Mouse (Mus musculus): ENCODE results near the gene Nrd1. TPM values are rescaled to one million over a fixed set of nuclear protein-coding genes. Genes with fewer than 3 reads are reported as not detected.
A peak's percentile ranks its signal among the peaks of the same experiment; 100 is the strongest.

The Nrd1 gene
- polyA plus RNA-seq (2014; fragmentation: Nextera tagmentation; extraction: Ambion mirVana): 45.6 and 49.8 TPM in 2 replicates

DNA sequence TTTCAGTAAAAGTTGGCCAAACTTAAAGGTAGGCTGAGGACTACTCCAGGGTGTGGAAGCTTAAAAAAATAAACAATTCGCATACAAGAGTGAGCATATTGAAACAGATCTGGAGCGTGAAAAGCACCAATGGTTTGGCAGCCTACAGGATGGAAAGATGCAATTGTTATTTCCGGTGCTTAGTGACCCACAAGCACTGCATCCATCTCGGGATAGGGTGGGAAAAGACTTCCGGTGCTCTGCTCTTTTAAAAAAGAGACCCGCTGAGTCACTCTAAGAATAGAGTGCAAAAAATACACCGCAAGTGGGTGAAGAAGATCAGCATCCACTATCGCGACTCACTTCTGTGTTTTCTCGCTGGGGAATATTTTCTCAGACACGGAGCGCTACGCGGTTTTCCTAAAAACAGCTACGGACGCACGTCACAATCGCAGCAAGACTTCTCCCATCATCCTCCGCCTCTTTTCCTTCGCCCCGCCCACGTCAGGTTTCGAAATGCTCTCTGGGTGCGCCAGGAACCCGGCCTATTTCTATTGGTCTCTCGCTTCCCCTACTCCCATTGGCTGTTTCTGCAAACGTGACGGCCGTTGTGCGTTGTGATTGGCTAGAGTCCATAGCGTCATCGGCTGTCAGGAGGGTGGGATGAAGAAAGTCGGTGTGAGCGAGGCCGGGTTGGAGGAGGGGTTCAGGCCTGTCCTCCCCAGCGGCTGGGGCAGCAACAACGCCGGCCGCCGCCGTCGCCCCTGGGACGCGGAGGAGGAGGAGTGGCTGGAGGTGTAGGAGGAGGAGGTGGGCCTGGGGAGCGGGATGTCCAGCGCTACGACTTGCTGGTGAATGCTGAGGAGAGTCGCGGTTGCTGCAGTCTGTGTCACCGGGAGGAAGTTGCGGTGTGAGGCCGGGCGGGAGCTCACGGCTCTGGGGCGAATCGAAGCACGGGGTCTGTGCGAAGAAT lies at the start of gene Nrd1:
Gene Nrd1 (plus strand): TSS at position 657 of the 952 bp plus-strand sequence.
- H3K4me3 ChIP-seq (ENCODE audit: low read depth, low read length): peak within 1 kb of the TSS; percentile 82
- H3K27me3 ChIP-seq (replicated peaks; ENCODE audit: control insufficient read depth, insufficient read depth, low read length): 0 out of 2 replicates have a peak, but pooled peaks cover 3% of the 10 kb centered on the region
- no peaks in the 10 kb centered on the region for H3K9me3 ChIP-seq (replicated peaks; ENCODE audit: control insufficient read depth, low read length)
- DNase-seq (ENCODE audit: low spot score) (peak; percentile 99), ATAC-seq (peak; percentile 100)
- H3K4me2 ChIP-seq (ENCODE audit: low read length): peak within 1 kb of the TSS; percentile 80
- H3K36me3 ChIP-seq (ENCODE audit: control insufficient read depth, insufficient read depth, low read length): no peaks in the 10 kb centered on the region
- WGBS: under 1% methylated on average over 58 of the region's 58 CpGs
- H3K4me1 ChIP-seq (ENCODE audit: control insufficient read depth, insufficient read depth, low read length): peaks cover 15% of the 10 kb centered on the region
- H3K9ac ChIP-seq (ENCODE audit: low read length): peak within 1 kb of the TSS; percentile 91
- H3K27ac ChIP-seq (ENCODE audit: low read depth, low read length): peak within 1 kb of the TSS; percentile 89

DNA sequence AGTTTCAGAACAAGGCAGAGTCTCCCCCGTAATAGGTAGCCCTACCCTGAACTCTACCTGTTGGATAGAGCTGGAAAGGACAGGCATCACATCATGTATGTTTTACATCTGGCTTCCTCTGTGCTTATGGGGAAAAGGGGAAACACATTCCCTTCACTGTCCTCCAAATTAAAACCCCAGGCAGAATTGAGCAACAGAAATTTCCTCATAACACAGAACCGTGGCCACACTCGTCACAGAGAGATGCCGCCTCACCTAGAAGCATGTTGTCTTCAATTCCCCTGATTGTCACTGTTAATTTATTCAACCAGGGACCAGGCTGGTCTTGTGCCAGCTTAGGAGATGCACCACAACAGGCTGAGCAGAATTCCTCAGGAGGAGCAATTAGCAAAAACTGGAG lies 48.8 kb upstream of the Nrd1 start:
- ATAC-seq (no peak), DNase-seq (ENCODE audit: low spot score) (no peak)
- 88% methylated on average over 4 of the region's 4 CpGs for WGBS
- Histone ChIP-seq H3K27me3 (replicated peaks; ENCODE audit: control insufficient read depth, insufficient read depth, low read length) (no peaks in the 10 kb centered on the region), H3K4me3 (ENCODE audit: low read depth, low read length) (no peak overlapping the region), H3K36me3 (ENCODE audit: control insufficient read depth, insufficient read depth, low read length) (no peaks in the 10 kb centered on the region), H3K4me1 (ENCODE audit: control insufficient read depth, insufficient read depth, low read length) (no peaks in the 10 kb centered on the region), H3K9me3 (replicated peaks; ENCODE audit: control insufficient read depth, low read length) (no peaks in the 10 kb centered on the region), H3K9ac (ENCODE audit: low read length) (no peak overlapping the region), H3K27ac (ENCODE audit: low read depth, low read length) (no peak overlapping the region), H3K4me2 (ENCODE audit: low read length) (no peak overlapping the region)

GRCm38 (mm10) chr4:108959696-108960095 lies 40.8 kb upstream of the Nrd1 start:
- WGBS: 86% methylated on average over 3 of the region's 3 CpGs
- DNase-seq (ENCODE audit: low spot score) (no peak), ATAC-seq (no peak)

DNA sequence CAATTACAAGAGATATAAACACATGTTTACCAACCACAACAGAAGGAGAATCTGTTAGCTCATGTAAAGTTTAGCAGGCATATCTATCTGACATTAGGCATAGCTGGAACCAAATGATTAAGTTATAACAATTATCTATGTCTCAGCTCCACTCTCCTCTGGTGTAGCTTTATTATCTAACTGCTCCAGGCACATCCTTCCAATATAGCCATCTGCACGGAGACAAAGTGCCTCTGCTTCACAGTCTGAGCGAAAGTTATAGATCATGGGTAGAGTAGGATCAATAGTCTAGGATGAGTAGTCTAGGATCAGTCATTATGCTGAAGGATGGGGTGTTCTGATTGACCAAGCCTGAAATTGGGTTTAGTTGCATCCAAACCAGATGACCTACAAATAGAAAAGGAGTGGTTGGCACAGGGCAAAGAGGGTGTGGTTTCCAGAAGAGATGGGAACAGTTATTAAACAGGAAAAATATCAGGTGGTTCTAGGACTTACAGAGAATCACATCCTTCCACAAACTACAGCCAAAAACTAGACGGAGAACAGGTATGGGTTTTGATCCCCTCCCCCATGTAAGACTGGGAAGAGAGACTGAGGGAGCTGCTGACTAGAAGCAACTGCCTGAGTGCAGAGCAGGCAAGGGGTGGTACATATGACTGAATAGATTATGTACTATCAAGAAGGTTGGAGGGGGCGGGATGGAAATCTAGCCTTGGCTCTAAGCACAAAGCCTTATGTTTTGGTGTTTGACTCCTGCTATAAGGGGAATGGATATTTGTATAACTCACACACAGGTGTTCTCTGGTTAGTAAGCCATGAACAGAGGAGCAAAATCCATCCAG lies 39.6 kb upstream of the Nrd1 start:
- H3K4me1 ChIP-seq (ENCODE audit: control insufficient read depth, insufficient read depth, low read length): no peaks in the 10 kb centered on the region
- no peak for DNase-seq (ENCODE audit: low spot score)
- H3K4me2 ChIP-seq (ENCODE audit: low read length): no peak overlapping the region
- H3K27ac ChIP-seq (ENCODE audit: low read depth, low read length): no peak overlapping the region
- 84% methylated on average over 4 of the region's 4 CpGs for WGBS
- no peaks in the 10 kb centered on the region for H3K27me3 ChIP-seq (replicated peaks; ENCODE audit: control insufficient read depth, insufficient read depth, low read length)
- no peak overlapping the region for H3K4me3 ChIP-seq (ENCODE audit: low read depth, low read length)
- no peaks in the 10 kb centered on the region for H3K9me3 ChIP-seq (replicated peaks; ENCODE audit: control insufficient read depth, low read length)
- H3K9ac ChIP-seq (ENCODE audit: low read length): no peak overlapping the region
- no peaks in the 10 kb centered on the region for H3K36me3 ChIP-seq (ENCODE audit: control insufficient read depth, insufficient read depth, low read length)
- ATAC-seq: no peak

More at GRCm38 (mm10) chr4:108959696-108960095, 40.8 kb upstream of the Nrd1 start:
- no peak overlapping the region for H3K4me2 ChIP-seq (ENCODE audit: low read length)
- no peaks in the 10 kb centered on the region for H3K36me3 ChIP-seq (ENCODE audit: control insufficient read depth, insufficient read depth, low read length)
- H3K9me3 ChIP-seq (replicated peaks; ENCODE audit: control insufficient read depth, low read length): no peaks in the 10 kb centered on the region
- no peak overlapping the region for H3K4me3 ChIP-seq (ENCODE audit: low read depth, low read length)
- no peak overlapping the region for H3K9ac ChIP-seq (ENCODE audit: low read length)
- H3K4me1 ChIP-seq (ENCODE audit: control insufficient read depth, insufficient read depth, low read length): no peaks in the 10 kb centered on the region
- H3K27ac ChIP-seq (ENCODE audit: low read depth, low read length): no peak overlapping the region
- no peaks in the 10 kb centered on the region for H3K27me3 ChIP-seq (replicated peaks; ENCODE audit: control insufficient read depth, insufficient read depth, low read length)

- ATAC-seq: no peak
- Histone ChIP-seq H3K4me1 (ENCODE audit: control insufficient read depth, insufficient read depth, low read length) (no peaks in the 10 kb centered on the region), H3K9ac (ENCODE audit: low read length) (no peak overlapping the region), H3K36me3 (ENCODE audit: control insufficient read depth, insufficient read depth, low read length) (no peaks in the 10 kb centered on the region), H3K27me3 (replicated peaks; ENCODE audit: control insufficient read depth, insufficient read depth, low read length) (no peaks in the 10 kb centered on the region), H3K9me3 (replicated peaks; ENCODE audit: control insufficient read depth, low read length) (no peaks in the 10 kb centered on the region), H3K27ac (ENCODE audit: low read depth, low read length) (no peak overlapping the region), H3K4me2 (ENCODE audit: low read length) (no peak overlapping the region), H3K4me3 (ENCODE audit: low read depth, low read length) (no peak overlapping the region)
- no peak for DNase-seq (ENCODE audit: low spot score)
- 88% methylated on average over 6 of the region's 6 CpGs for WGBS
Measured at GRCm38 (mm10) chr4:108963017-108963416, 37.4 kb upstream of the Nrd1 start.

GRCm38 (mm10) chr4:108969517-108969916 lies 30.9 kb upstream of the Nrd1 start:
- no peak overlapping the region for H3K27ac ChIP-seq (ENCODE audit: low read depth, low read length)
- ATAC-seq: no peak
- no peak overlapping the region for H3K4me2 ChIP-seq (ENCODE audit: low read length)
- H3K4me1 ChIP-seq (ENCODE audit: control insufficient read depth, insufficient read depth, low read length): no peaks in the 10 kb centered on the region
- 90% methylated on average over 3 of the region's 3 CpGs for WGBS
- H3K9me3 ChIP-seq (replicated peaks; ENCODE audit: control insufficient read depth, low read length): no peaks in the 10 kb centered on the region
- no peaks in the 10 kb centered on the region for H3K36me3 ChIP-seq (ENCODE audit: control insufficient read depth, insufficient read depth, low read length)
- no peak overlapping the region for H3K4me3 ChIP-seq (ENCODE audit: low read depth, low read length)
- no peaks in the 10 kb centered on the region for H3K27me3 ChIP-seq (replicated peaks; ENCODE audit: control insufficient read depth, insufficient read depth, low read length)
- DNase-seq (ENCODE audit: low spot score): no peak
- H3K9ac ChIP-seq (ENCODE audit: low read length): no peak overlapping the region

- Histone ChIP-seq H3K9ac (ENCODE audit: low read length) (no peak overlapping the region), H3K27me3 (replicated peaks; ENCODE audit: control insufficient read depth, insufficient read depth, low read length) (no peaks in the 10 kb centered on the region), H3K4me3 (ENCODE audit: low read depth, low read length) (no peak overlapping the region), H3K4me2 (ENCODE audit: low read length) (no peak overlapping the region), H3K4me1 (ENCODE audit: control insufficient read depth, insufficient read depth, low read length) (no peaks in the 10 kb centered on the region), H3K27ac (ENCODE audit: low read depth, low read length) (no peak overlapping the region), H3K9me3 (replicated peaks; ENCODE audit: control insufficient read depth, low read length) (no peaks in the 10 kb centered on the region), H3K36me3 (ENCODE audit: control insufficient read depth, insufficient read depth, low read length) (no peaks in the 10 kb centered on the region)
- DNase-seq (ENCODE audit: low spot score) (no peak), ATAC-seq (no peak)
- 86% methylated on average over 5 of the region's 5 CpGs for WGBS
Measured at GRCm38 (mm10) chr4:108971054-108971453, 29.4 kb upstream of the Nrd1 start.

- WGBS: 48% methylated on average over 6 of the region's 6 CpGs
- H3K9ac ChIP-seq (ENCODE audit: low read length): no peak overlapping the region
- H3K27me3 ChIP-seq (replicated peaks; ENCODE audit: control insufficient read depth, insufficient read depth, low read length): no peaks in the 10 kb centered on the region
- H3K4me1 ChIP-seq (ENCODE audit: control insufficient read depth, insufficient read depth, low read length): no peaks in the 10 kb centered on the region
- H3K27ac ChIP-seq (ENCODE audit: low read depth, low read length): no peak overlapping the region
- ATAC-seq (no peak), DNase-seq (ENCODE audit: low spot score) (peak; percentile 85)
- H3K9me3 ChIP-seq (replicated peaks; ENCODE audit: control insufficient read depth, low read length): no peaks in the 10 kb centered on the region
- no peaks in the 10 kb centered on the region for H3K36me3 ChIP-seq (ENCODE audit: control insufficient read depth, insufficient read depth, low read length)
- no peak overlapping the region for H3K4me2 ChIP-seq (ENCODE audit: low read length)
- H3K4me3 ChIP-seq (ENCODE audit: low read depth, low read length): no peak overlapping the region
Measured at GRCm38 (mm10) chr4:108976458-108977071, 23.9 kb upstream of the Nrd1 start.

Measured in forebrain, embryonic 14.5 days (tissue).